Mouse (Mus musculus): Measurements from ENCODE around the gene Coq4.

DNA sequence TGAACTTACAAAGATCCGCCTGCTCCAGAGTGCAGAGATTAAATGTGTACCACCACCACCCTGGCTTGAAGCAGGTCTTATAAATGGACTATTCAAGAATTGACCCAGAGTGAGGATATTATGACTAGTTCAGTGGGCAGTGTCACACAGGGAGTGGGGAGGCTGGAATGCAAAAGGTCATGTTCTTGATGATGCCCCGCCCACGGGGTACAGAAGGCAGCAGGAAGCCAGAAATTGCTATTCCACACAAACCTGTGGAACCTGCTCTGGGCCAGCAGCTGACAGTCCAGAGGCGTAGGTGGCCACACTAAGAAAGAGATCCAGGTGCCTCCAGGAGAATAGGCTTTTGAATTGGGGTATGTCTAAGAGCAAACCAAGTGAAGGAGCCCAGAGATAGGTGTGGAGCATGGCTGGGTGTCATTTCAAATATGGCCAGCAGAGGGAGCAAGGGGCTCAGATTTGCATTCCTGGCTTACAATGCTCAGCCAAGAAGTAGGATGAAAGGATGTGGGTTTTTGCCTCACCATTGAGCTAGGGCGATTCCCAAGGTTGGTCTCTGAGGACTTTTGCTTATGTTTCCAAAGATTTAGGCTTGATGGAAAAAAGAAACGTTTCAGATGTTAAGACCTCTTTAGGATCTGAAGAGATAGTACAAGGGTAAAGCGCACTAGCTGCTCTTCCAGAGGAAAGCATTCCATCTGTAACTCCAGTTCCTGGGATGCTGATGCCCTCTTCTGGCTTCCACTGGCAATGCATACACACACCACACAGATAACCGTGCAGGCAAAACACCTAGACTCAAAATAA lies 30.3 kb downstream of the Coq4 start:
- TF ChIP-seq CTCF (IDR thresholded peaks at IDR 0.05) (peak; percentile 80), EP300 (IDR thresholded peaks at IDR 0.05) (no peak)

All from lung, postnatal 0 days (tissue).